Mouse (Mus musculus) E14TG2a.4 (cell line): ENCODE measurements around the gene Pla2g2c.

ENCODE experiments used
- H3K27me3 ChIP-seq: 2 replicates; pipeline ENCODE4 v1.6.1; 2014; ENCODE audit warnings: low read length, control low read depth; ENCODE audit not compliant: insufficient read depth
- H3K36me3 ChIP-seq: 2 replicates; pipeline ENCODE4 v1.6.1; 2014; ENCODE audit warnings: low read length, control low read depth; ENCODE audit not compliant: insufficient read depth
- H3K4me1 ChIP-seq: replicated peaks from 2 replicates; pipeline ENCODE4 v1.6.1; 2014; ENCODE audit warnings: low read depth, low read length, control low read depth
- H3K4me3 ChIP-seq: replicated peaks from 2 replicates; pipeline ENCODE4 v1.5.1; 2014; ENCODE audit warnings: mild to moderate bottlenecking, low read length
- H3K9me3 ChIP-seq: 2 replicates; pipeline ENCODE4 v1.6.1; 2014; ENCODE audit warnings: low read length, control low read depth
- CTCF ChIP-seq: conservative IDR thresholded peaks from 2 replicates; pipeline ENCODE4 v1.5.1; 2014; ENCODE audit warnings: low read length
- NANOG ChIP-seq: IDR thresholded peaks from 2 replicates; pipeline ENCODE4 v1.6.1; 2014; ENCODE audit warnings: borderline replicate concordance, low read length, mixed read lengths
- POU5F1 ChIP-seq: IDR thresholded peaks from 2 replicates; pipeline ENCODE4 v1.6.1; 2014; ENCODE audit warnings: low read length, borderline replicate concordance

Pla2g2c gene

GRCm38 (mm10) chr4:138748369-138749072, 23.9 kb downstream of the Pla2g2c start:
- Histone ChIP-seq H3K27me3 (peaks cover 8% of the 10 kb centered on the region; the same call in 1 of the 2 replicates), H3K36me3 (no peaks in the 10 kb centered on the region), H3K4me1 (peaks cover 30% of the 10 kb centered on the region), H3K9me3 (no peaks in the 10 kb centered on the region), H3K4me3 (no peak overlapping the region)
- TF ChIP-seq NANOG (no peak), CTCF (peak; percentile 47), POU5F1 (no peak)

GRCm38 (mm10) chr4:138752603-138753002, 28.0 kb downstream of the Pla2g2c start:
- TF ChIP-seq CTCF (peak; percentile 78), POU5F1 (no peak), NANOG (no peak)
- peaks cover 5% of the 10 kb centered on the region; the same call in 1 of the 2 replicates for H3K27me3 ChIP-seq
- H3K4me1 ChIP-seq: peaks cover 41% of the 10 kb centered on the region
- H3K4me3 ChIP-seq: no peak overlapping the region
- H3K36me3 ChIP-seq: no peaks in the 10 kb centered on the region
- H3K9me3 ChIP-seq: no peaks in the 10 kb centered on the region

GRCm38 (mm10) chr4:138753608-138754007, 29.0 kb downstream of the Pla2g2c start:
- Histone ChIP-seq H3K4me1 (peaks cover 36% of the 10 kb centered on the region), H3K9me3 (no peaks in the 10 kb centered on the region)
- TF ChIP-seq CTCF (no peak), NANOG (no peak), POU5F1 (no peak)

GRCm38 (mm10) chr4:138754432-138754831, 29.8 kb downstream of the Pla2g2c start:
- TF ChIP-seq NANOG: no peak
- TF ChIP-seq CTCF: no peak
- TF ChIP-seq POU5F1: no peak
- H3K4me1 ChIP-seq: peaks cover 29% of the 10 kb centered on the region
- H3K4me3 ChIP-seq: no peak overlapping the region

More at GRCm38 (mm10) chr4:138753608-138754007, 29.0 kb downstream of the Pla2g2c start:
- Histone ChIP-seq H3K4me3 (no peak overlapping the region), H3K27me3 (peaks cover 5% of the 10 kb centered on the region; the same call in 1 of the 2 replicates), H3K36me3 (no peaks in the 10 kb centered on the region)

GRCm38 (mm10) chr4:138755439-138755838, 30.8 kb downstream of the Pla2g2c start:
- H3K36me3 ChIP-seq: no peaks in the 10 kb centered on the region
- peaks cover 11% of the 10 kb centered on the region; the same call in 1 of the 2 replicates for H3K27me3 ChIP-seq
- peaks cover 20% of the 10 kb centered on the region for H3K4me1 ChIP-seq
- TF ChIP-seq NANOG (no peak), POU5F1 (no peak), CTCF (no peak)
- no peaks in the 10 kb centered on the region for H3K9me3 ChIP-seq
- H3K4me3 ChIP-seq: no peak overlapping the region

More at GRCm38 (mm10) chr4:138754432-138754831, 29.8 kb downstream of the Pla2g2c start:
- Histone ChIP-seq H3K36me3 (no peaks in the 10 kb centered on the region), H3K9me3 (no peaks in the 10 kb centered on the region), H3K27me3 (peaks cover 11% of the 10 kb centered on the region; the same call in 1 of the 2 replicates)

- Histone ChIP-seq H3K27me3 (peaks cover 11% of the 10 kb centered on the region; the same call in 1 of the 2 replicates), H3K4me3 (no peak overlapping the region), H3K9me3 (no peaks in the 10 kb centered on the region), H3K4me1 (peaks cover 20% of the 10 kb centered on the region), H3K36me3 (no peaks in the 10 kb centered on the region)
- TF ChIP-seq POU5F1 (no peak), NANOG (no peak), CTCF (no peak)
Observed at GRCm38 (mm10) chr4:138755983-138756382, 31.4 kb downstream of the Pla2g2c start.

GRCm38 (mm10) chr4:138757416-138757815, 32.8 kb downstream of the Pla2g2c start, which contains the start of gene Pla2g2f:
Pla2g2f (minus strand) TSS chr4:138757626.
- Histone ChIP-seq H3K4me3 (no peak within 1 kb of the TSS), H3K36me3 (no peaks in the 10 kb centered on the region), H3K9me3 (no peaks in the 10 kb centered on the region), H3K27me3 (peaks cover 11% of the 10 kb centered on the region; the same call in 1 of the 2 replicates), H3K4me1 (peaks cover 20% of the 10 kb centered on the region)
- TF ChIP-seq POU5F1 (no peak), CTCF (no peak), NANOG (no peak)

GRCm38 (mm10) chr4:138762266-138762665, 37.7 kb downstream of the Pla2g2c start:
- no peaks in the 10 kb centered on the region for H3K9me3 ChIP-seq
- H3K4me1 ChIP-seq: no peaks in the 10 kb centered on the region
- TF ChIP-seq NANOG: no peak
- no peak for TF ChIP-seq CTCF
- no peak for TF ChIP-seq POU5F1
- H3K27me3 ChIP-seq: peaks cover 13% of the 10 kb centered on the region
- H3K4me3 ChIP-seq: no peak overlapping the region
- no peaks in the 10 kb centered on the region for H3K36me3 ChIP-seq

- no peak overlapping the region for H3K4me3 ChIP-seq
- no peak for TF ChIP-seq POU5F1
- TF ChIP-seq NANOG: no peak
- TF ChIP-seq CTCF: no peak
- peaks cover 22% of the 10 kb centered on the region for H3K27me3 ChIP-seq
- no peaks in the 10 kb centered on the region for H3K4me1 ChIP-seq
- H3K36me3 ChIP-seq: no peaks in the 10 kb centered on the region
- no peaks in the 10 kb centered on the region for H3K9me3 ChIP-seq
Observed at GRCm38 (mm10) chr4:138771970-138772369, 47.4 kb downstream of the Pla2g2c start.
